Mouse (Mus musculus) forebrain, embryonic 15.5 days (tissue): Measurements from ENCODE around the gene Mettl23. TPM values are rescaled to one million over a fixed set of nuclear protein-coding genes. Genes with fewer than 3 reads are reported as not detected.
"Not testable (repeated sequence)": the region's sequence is repeated elsewhere in the genome, so short reads cannot be mapped to it uniquely, and the experiment has no call there.

ENCODE experiments used
- ATAC-seq: fragments of 200-750 bp; cut with Nextera tagmentation; replicated peaks from 2 replicates; pipeline ENCODE4 v1.8.0; 2017; ENCODE audit warnings: mild to moderate bottlenecking, moderate TSS enrichment, moderate library complexity
- H3K27ac ChIP-seq: fragments of 300-500 bp; sonication (generic); replicated peaks from 2 replicates; pipeline ENCODE4 v1.5.1; 2015; ENCODE audit warnings: mild to moderate bottlenecking, inconsistent platforms
- H3K27me3 ChIP-seq: fragments of 300-500 bp; sonication (generic); 2 replicates; pipeline ENCODE4 v1.6.1; 2015; ENCODE audit warnings: inconsistent platforms
- H3K36me3 ChIP-seq: fragments of 300-500 bp; sonication (generic); 2 replicates; pipeline ENCODE4 v1.6.1; 2015; ENCODE audit warnings: mild to moderate bottlenecking, inconsistent platforms
- H3K4me1 ChIP-seq: fragments of 300-500 bp; sonication (generic); 2 replicates; pipeline ENCODE4 v1.6.1; 2015; ENCODE audit warnings: inconsistent platforms
- H3K4me2 ChIP-seq: fragments of 300-500 bp; sonication (generic); replicated peaks from 2 replicates; pipeline ENCODE4 v1.6.1; 2015; ENCODE audit warnings: mild to moderate bottlenecking, inconsistent platforms
- H3K4me3 ChIP-seq: fragments of 300-500 bp; sonication (generic); 2 replicates; pipeline ENCODE4 v1.5.1; 2015; ENCODE audit warnings: mild to moderate bottlenecking, inconsistent platforms
- H3K9ac ChIP-seq: fragments of 300-500 bp; sonication (generic); replicated peaks from 2 replicates; pipeline ENCODE4 v1.6.1; 2015; ENCODE audit warnings: mild to moderate bottlenecking, inconsistent platforms
- H3K9me3 ChIP-seq: fragments of 300-500 bp; sonication (generic); 2 replicates; pipeline ENCODE4 v1.6.1; 2016; ENCODE audit warnings: inconsistent platforms
- WGBS: fragments of 180-500 bp; shearing (Covaris S2); methylation state at CpG from one replicate; pipeline ENCODE4 v1.1.7; 2015; ENCODE audit warnings: mixed read lengths; 5-methylcytosine and 5-hydroxymethylcytosine counted together
- polyA plus RNA-seq: library from polyadenylated mRNA; unstranded; fragments of >200 nt; fragmentation: Nextera tagmentation; extraction: Ambion mirVana; gene quantifications from 2 replicates; pipeline ENCODE4 v1.2.1, GENCODE M21; 2015

Gene Mettl23
- polyA plus RNA-seq, 1 experiment from 2014 or later = 87.5 TPM

DNA sequence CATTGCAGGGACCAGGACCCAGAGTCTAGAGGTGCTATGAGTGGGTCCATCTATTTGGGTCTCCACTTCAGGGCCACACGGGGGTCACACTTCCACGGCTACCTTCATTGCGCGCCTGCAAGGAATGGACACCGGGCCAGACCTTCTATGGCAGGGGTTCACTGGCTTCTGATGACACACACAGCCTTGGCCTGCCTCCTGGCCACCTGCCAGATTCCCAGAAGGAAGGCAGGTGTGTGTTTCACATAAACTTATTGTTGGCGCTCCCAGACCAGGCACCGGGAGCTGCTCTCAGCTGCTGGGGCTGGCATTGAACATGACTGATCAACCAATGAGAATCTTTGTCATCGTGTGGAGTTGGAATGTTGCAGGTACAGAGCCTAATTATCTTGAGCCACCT is 35.4 kb downstream of the Mettl23 start:
- H3K4me2 ChIP-seq = no peak overlapping the region
- no peak overlapping the region for H3K27ac ChIP-seq
- H3K9ac ChIP-seq = no peak overlapping the region
- H3K4me3 ChIP-seq = no peak overlapping the region
- no peak for ATAC-seq
- 90% methylated on average over 8 of the region's 8 CpGs for WGBS
- no peaks in the 10 kb centered on the region for H3K27me3 ChIP-seq
- H3K9me3 ChIP-seq = no peaks in the 10 kb centered on the region
- H3K36me3 ChIP-seq = peaks cover 17% of the 10 kb centered on the region
- H3K4me1 ChIP-seq = no peaks in the 10 kb centered on the region

DNA sequence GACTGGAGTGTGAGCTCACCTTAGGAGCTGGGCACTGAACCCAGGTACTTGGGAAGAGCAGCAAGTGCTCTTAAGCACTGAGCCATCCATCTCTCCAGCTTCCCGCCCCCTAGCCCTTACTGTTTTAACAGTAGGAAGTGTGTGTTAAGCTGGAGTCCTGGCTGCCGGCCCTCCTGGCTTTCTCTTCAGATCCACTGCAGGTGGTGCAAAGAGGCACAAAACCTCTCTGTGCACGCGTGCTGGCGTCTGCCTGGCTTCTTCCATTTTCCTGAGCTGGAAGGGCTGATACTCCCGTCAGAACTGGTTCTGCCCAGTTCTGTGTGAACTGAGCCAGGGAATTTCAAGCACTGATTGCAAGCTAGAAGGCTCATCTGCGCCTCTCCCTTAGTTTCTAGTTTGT is 37.8 kb downstream of the Mettl23 start:
- no peak for ATAC-seq
- H3K9me3 ChIP-seq = no peaks in the 10 kb centered on the region
- H3K4me2 ChIP-seq = no peak overlapping the region
- WGBS = 53% methylated on average over 7 of the region's 7 CpGs
- peaks cover 5% of the 10 kb centered on the region for H3K4me1 ChIP-seq
- H3K9ac ChIP-seq = no peak overlapping the region
- no peak overlapping the region for H3K27ac ChIP-seq
- H3K4me3 ChIP-seq = no peak overlapping the region
- no peaks in the 10 kb centered on the region for H3K27me3 ChIP-seq
- no peaks in the 10 kb centered on the region for H3K36me3 ChIP-seq

DNA sequence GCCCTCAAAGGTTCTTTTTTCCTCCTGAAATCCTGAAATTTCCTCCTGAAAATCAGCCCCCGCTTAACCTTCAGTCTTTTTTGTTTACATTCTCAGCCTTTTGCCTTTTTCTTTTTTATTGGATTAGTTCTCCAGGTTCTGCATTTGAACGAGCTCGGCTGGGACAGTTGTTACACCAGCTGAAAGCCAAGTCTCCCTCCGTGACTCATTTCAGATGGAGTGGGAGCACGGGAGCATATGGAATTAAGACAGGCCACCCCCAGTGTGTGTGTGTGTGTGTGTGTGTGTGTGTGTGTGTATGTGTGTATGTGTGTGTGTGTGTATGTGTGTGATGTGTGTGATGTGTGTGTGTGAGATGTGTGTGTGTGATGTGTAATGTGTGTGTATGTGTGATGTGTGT is 38.4 kb downstream of the Mettl23 start:
- Histone ChIP-seq H3K9me3 (no peaks in the 10 kb centered on the region), H3K36me3 (no peaks in the 10 kb centered on the region), H3K27me3 (no peaks in the 10 kb centered on the region), H3K9ac (no peak overlapping the region), H3K27ac (no peak overlapping the region), H3K4me1 (peaks cover 8% of the 10 kb centered on the region), H3K4me2 (no peak overlapping the region), H3K4me3 (no peak overlapping the region)
- ATAC-seq = no peak
- 49% methylated on average over 5 of the region's 5 CpGs for WGBS

DNA sequence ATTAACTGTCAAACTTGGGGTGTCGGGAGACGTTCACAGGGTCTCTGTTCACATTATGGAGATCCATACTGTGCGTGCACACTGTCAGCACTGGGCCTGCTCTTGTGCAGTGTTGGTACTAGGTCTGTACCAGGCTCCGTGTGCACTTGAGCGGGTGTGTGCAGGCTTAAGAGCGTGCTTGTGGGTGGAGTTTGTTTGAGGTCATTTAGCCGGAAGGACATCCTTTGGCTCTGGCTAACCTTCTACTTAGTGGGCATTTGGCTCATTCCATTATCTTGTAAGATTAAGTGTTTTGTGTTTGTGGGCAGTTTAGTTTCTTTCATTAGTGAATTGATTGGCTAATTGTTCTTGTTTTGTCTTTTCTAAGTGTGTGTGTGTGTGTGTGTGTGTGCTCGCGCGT is 39.4 kb downstream of the Mettl23 start:
- no peaks in the 10 kb centered on the region for H3K36me3 ChIP-seq
- WGBS = 76% methylated on average over 10 of the region's 10 CpGs

DNA sequence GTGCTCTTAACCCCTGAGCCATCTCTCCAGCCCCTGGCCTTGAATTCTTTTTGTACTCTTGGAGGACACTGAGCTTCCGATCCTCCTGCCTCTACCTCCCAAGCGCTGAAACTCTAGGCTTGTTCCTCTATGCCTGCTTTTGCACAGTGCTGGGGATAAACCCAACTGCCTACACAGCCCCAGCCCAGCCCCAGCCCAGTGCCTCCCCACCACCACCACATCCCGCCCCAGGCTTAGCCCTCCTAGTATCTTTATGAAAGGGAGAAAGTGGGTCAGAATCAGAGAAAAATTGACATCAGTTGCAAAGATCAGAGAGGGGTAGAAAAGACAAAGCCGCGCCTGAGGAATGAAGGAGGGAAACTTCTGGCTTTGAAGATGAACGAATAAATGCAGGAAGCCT is 41.0 kb downstream of the Mettl23 start:
- H3K9me3 ChIP-seq = no peaks in the 10 kb centered on the region
- no peaks in the 10 kb centered on the region for H3K36me3 ChIP-seq
- 92% methylated on average over 6 of the region's 6 CpGs for WGBS
- no peak overlapping the region for H3K9ac ChIP-seq
- H3K27ac ChIP-seq = no peak overlapping the region
- H3K4me3 ChIP-seq = no peak overlapping the region
- ATAC-seq = no peak
- H3K27me3 ChIP-seq = no peaks in the 10 kb centered on the region
- no peak overlapping the region for H3K4me2 ChIP-seq
- H3K4me1 ChIP-seq = peaks cover 8% of the 10 kb centered on the region

More for the DNA sequence above, 39.4 kb downstream of the Mettl23 start:
- Histone ChIP-seq H3K9me3 (no peaks in the 10 kb centered on the region), H3K4me2 (no peak overlapping the region), H3K27ac (no peak overlapping the region), H3K4me1 (peaks cover 8% of the 10 kb centered on the region), H3K4me3 (no peak overlapping the region), H3K27me3 (no peaks in the 10 kb centered on the region), H3K9ac (no peak overlapping the region)
- ATAC-seq = no peak

DNA sequence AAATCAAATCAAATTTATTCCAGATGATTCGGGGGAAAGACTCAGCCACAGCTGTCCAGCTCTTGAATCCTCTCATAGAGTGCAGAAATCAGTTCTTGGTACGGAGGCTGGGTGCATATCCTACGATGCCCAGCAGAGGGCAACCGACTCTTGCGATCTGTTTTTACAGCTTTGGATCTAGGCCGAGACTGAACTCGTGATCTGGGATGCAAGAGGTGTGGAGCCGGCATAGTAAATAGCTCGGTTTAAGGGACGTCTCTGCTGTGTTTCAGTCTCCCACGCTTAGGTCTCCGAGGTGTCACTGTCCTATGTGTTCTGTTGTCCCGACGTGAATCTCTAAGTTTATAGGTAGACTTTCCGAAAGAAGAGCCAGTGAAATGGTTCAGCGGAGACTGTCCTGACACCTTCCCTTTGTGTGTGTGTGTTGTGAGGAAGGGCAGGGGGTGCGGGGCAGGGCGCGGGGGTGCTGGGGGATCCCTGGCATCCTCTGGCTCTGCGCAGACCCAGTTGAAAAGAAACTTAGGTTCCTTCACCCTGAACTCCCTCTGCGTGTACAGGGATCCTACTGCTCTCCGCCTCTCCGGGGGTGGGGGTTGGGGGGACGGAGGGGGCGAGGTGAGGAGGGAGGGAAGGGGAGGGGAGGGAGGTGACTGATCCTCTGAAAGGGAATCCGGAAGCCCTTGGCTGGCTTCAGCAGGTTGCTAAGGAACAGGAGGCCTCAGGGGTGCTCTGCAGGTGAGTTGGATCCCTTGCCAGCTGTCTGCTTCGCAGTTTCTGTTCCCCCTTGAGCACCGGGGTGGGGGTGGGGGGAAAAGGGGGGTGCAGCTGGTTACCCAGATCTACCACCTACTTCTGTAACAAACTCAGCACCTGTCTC is 42.4 kb downstream of the Mettl23 start:
- H3K4me3 ChIP-seq = peak overlapping the region; percentile 33
- no peaks in the 10 kb centered on the region for H3K36me3 ChIP-seq
- WGBS = 5% methylated on average over 27 of the region's 28 CpGs
- peak; percentile 51 for ATAC-seq
- no peaks in the 10 kb centered on the region for H3K27me3 ChIP-seq
- peak overlapping the region; percentile 50 for H3K4me2 ChIP-seq
- H3K9me3 ChIP-seq = no peaks in the 10 kb centered on the region
- peak overlapping the region; percentile 35; the same call in 1 of the 2 replicates for H3K9ac ChIP-seq
- H3K27ac ChIP-seq = no peak overlapping the region
- peaks cover 8% of the 10 kb centered on the region for H3K4me1 ChIP-seq

DNA sequence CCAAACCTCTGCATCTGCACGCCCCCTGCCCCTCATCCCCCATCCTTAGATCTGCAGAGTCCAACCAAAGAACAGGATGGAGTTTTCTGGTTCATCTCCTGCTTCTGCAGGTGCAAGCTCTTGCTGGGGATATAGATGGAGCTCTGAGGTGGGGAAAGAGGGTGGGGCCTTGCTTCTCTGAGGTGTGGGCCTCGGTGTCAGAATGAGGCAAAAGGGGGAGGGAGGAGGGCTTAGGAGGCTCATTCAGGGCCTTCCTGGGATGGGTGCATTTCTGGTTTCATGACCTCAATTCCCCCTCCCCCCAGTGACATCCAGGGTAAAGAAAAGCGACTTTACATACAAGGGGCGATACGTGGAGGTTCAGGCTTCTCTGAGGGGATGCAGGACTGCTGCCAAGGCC is 44.1 kb downstream of the Mettl23 start:
- no peaks in the 10 kb centered on the region for H3K36me3 ChIP-seq
- no peaks in the 10 kb centered on the region for H3K27me3 ChIP-seq
- H3K27ac ChIP-seq = no peak overlapping the region
- no peaks in the 10 kb centered on the region for H3K9me3 ChIP-seq
- ATAC-seq = no peak
- H3K9ac ChIP-seq = no peak overlapping the region
- WGBS = 69% methylated on average over 5 of the region's 5 CpGs
- peaks cover 8% of the 10 kb centered on the region for H3K4me1 ChIP-seq
- no peak overlapping the region for H3K4me3 ChIP-seq
- no peak overlapping the region for H3K4me2 ChIP-seq

DNA sequence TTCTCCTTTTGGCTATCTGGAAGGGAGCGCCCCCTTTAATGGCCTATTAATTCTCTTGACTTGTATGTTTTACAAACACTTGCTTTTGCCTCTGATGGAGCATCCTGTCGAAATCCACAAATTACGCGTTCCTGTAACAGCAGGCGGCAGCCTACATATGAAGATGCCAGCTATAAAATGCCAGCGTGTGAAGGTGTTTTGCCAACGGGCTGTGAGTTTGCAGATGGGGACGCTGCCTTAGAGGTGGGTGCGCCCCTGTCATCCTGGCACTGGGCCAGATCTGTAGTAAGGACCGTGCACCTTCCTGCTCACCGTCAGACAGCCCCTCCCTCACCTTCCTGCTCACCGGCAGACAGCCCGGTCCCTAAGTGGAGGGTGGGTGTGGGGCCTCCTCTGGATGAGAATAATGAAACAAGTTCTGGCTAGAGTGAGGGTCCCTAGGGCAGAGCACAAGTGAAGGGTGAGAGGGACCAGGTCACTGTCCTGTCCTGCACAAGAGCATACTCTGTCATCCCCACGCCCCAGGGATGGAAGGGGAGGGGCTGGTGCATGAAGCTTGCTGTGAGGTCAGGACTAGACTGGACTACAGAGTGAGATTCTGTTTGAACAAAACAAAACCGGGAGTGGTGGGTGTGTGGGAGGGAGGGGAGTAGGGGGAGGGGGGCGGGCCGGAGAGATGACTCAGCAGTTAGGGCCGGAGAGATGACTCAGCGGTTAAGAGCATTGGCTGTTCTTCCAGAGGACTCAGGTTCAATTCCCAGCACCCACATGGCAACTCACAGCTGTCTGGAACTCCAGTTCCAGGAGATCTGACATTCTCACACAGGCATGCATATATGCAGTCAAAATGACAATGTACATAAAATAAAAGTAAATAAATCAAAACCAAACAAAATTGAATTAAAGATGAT is 50.7 kb downstream of the Mettl23 start:
- peaks cover 4% of the 10 kb centered on the region; the same call in 1 of the 2 replicates for H3K4me1 ChIP-seq
- no peak overlapping the region for H3K9ac ChIP-seq
- H3K27me3 ChIP-seq = no peaks in the 10 kb centered on the region
- no peak for ATAC-seq
- H3K9me3 ChIP-seq = no peaks in the 10 kb centered on the region
- no peaks in the 10 kb centered on the region for H3K36me3 ChIP-seq
- 67% methylated on average over 19 of the region's 19 CpGs for WGBS
- H3K4me2 ChIP-seq = no peak overlapping the region
- H3K4me3 ChIP-seq = no peak overlapping the region
- no peak overlapping the region for H3K27ac ChIP-seq

DNA sequence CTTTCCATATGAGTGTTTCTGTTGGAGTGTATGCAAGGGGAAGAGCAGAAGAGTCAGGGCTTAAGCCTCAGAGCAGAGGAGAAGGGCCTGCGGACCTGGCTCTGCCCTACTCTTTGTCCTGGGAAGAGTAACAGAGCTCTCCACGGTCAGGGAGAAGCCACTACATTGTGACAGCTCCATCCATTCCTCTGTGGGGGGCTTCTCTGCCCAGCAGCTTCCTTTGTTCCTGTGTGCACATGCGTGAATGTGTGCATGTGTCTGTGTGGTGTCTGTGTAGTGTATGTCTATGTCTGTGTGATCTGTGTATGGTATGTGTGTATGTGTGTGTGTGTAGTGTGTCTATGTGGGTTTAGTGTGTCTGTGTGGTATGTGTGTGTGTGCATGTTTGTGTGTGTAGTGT is 52.3 kb downstream of the Mettl23 start:
- Histone ChIP-seq H3K9me3 (no peaks in the 10 kb centered on the region), H3K4me3 (no peak overlapping the region), H3K4me2 (no peak overlapping the region), H3K27ac (no peak overlapping the region), H3K4me1 (peaks cover 4% of the 10 kb centered on the region; the same call in 1 of the 2 replicates), H3K27me3 (no peaks in the 10 kb centered on the region), H3K36me3 (no peaks in the 10 kb centered on the region), H3K9ac (no peak overlapping the region)
- no peak for ATAC-seq
- 46% methylated on average over 3 of the region's 3 CpGs for WGBS

DNA sequence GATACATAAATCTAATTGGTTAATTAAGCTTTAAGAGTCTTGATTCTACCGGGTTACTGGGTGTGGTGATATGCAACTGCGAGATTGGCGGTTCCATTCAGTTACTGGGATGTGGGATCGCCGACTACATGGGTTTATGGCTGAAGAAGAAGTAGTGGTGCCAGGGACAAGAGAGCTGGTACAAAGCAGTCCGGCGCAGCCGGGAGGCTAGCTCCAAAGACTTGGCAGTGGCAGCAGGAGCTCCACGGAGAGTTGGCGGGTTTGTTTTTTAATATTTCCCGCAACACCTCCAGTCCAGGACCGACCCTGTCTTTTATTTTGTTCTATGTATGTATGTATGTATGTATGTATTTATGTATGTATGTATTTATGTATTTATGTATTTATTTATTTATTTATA is 56.2 kb downstream of the Mettl23 start:
- H3K36me3 ChIP-seq = no peaks in the 10 kb centered on the region
- no peak for ATAC-seq
- 84% methylated on average over 12 of the region's 12 CpGs for WGBS
- no peak overlapping the region for H3K9ac ChIP-seq
- no peaks in the 10 kb centered on the region for H3K4me1 ChIP-seq
- H3K4me2 ChIP-seq = no peak overlapping the region
- 0 out of 2 replicates have a peak, but pooled peaks cover under 1% of the 10 kb centered on the region for H3K27me3 ChIP-seq
- no peak overlapping the region for H3K4me3 ChIP-seq
- H3K27ac ChIP-seq = no peak overlapping the region
- H3K9me3 ChIP-seq = no peaks in the 10 kb centered on the region

DNA sequence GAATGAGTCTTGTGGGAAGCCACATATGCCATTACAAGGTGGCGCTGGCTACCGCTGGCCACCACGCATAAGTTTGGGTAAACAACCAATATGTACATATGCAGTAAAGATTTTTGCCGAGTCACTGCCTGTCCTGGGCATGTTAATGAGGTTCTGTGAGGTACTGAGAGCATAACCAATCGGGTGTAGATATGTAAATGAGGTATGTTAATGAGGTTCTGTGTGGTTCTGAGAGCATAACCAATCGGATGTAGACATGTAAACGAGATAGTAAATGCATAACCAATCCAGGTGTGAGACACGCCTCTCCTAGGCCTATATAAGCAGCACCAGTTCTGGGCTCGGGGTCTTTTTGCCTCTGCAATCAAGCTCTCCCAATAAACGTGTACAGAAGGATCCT is 59.5 kb downstream of the Mettl23 start:
- H3K27me3 ChIP-seq = peaks cover 12% of the 10 kb centered on the region; the same call in 1 of the 2 replicates
- not testable (repeated sequence) for H3K36me3 ChIP-seq, H3K9ac ChIP-seq, H3K9me3 ChIP-seq, H3K4me3 ChIP-seq, ATAC-seq, H3K27ac ChIP-seq, H3K4me2 ChIP-seq
- peaks cover 11% of the 10 kb centered on the region for H3K4me1 ChIP-seq
- 90% methylated on average over 10 of the region's 10 CpGs for WGBS
